Mouse (Mus musculus) cerebellum, adult (tissue): Measurements from ENCODE around the gene Stt3a.

Experiments used
- ATAC-seq: cut with Nextera tagmentation; 2 replicates; pipeline ENCODE4 v1.9.2; 2017; ENCODE audit warnings: mild to moderate bottlenecking, moderate library complexity, mixed read lengths; ENCODE audit not compliant: insufficient number of reproducible peaks, low FRiP score, low TSS enrichment

Stt3a gene

GRCm38 (mm10) chr9:36726131-36727033, 41.1 kb downstream of the Stt3a start:
- peak; percentile 88 for ATAC-seq

- ATAC-seq: no peak
These were observed 50.9 kb downstream of the Stt3a start for GRCm38 (mm10) chr9:36716624-36717023.

- ATAC-seq: no peak
These were observed 60.2 kb downstream of the Stt3a start for GRCm38 (mm10) chr9:36707304-36707703.

GRCm38 (mm10) chr9:36705923-36706322, 61.6 kb downstream of the Stt3a start:
- no peak for ATAC-seq

GRCm38 (mm10) chr9:36694276-36694675, 73.2 kb downstream of the Stt3a start:
- no peak for ATAC-seq

GRCm38 (mm10) chr9:36692920-36693319, 74.6 kb downstream of the Stt3a start, which contains the start of gene Acrv1:
TSS of gene Acrv1 (plus strand) at chr9:36693220.
- no peak for ATAC-seq

- no peak for ATAC-seq
These were observed 80.2 kb downstream of the Stt3a start for GRCm38 (mm10) chr9:36687329-36687728.

- no peak for ATAC-seq
These were observed 86.1 kb downstream of the Stt3a start for GRCm38 (mm10) chr9:36681424-36681823.
